Mouse (Mus musculus) natural killer cell, adult 2 months (primary cell): ENCODE results near the gene Upk1a.

Experiments used
- DNase-seq, 2 experiments: peaks; one replicate each; pipeline ENCODE4 v3.0.0; 2022; ENCODE audit warnings: low spot score in 2 of 2

The Upk1a gene

DNA sequence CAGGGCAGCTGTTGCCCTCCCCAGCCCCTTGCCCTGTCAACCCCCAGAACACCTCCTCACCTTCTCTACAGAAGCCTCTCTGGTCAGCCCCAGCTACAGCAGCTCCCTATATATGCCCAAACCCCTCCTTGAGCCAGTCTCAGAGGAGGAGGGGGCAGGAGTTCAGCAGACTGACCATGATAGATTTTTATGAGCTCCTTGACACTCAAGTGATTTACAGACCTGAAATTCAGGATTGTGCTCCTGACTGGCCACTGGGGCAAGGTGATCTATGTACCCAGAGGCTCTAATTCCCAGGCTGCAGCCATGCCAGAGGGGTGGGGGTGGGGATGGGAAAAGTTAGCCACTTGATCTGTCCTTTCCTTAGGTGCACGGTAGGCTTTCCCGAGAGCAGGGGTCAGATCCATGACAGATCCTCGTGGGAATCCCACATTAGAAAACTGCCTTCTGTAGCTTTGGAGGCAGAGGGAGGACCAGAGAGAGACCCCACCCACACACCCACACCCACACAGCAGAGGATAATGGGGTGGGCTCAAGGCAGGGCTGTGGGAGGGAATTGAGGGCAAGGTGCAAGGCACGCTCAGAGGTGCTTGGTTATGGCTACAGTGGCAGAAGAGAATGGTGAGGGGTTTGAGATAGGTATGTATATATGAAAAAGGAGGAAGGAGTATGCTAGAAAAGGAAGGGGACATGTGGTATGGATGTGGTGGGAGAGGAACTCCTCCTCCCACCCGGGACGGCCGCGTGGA is at the start of gene Upk1a:
TSS of gene Upk1a (minus strand) at position 194 of the 749 bp plus-strand sequence.
- DNase-seq: no peak

- DNase-seq: peak; percentile 98
These were observed 37.2 kb upstream of the Upk1a start, which contains the start of gene Rbm42 for GRCm38 (mm10) chr7:30649591-30650540. Gene Rbm42, minus strand, starts transcription at chr7:30650317.

DNA sequence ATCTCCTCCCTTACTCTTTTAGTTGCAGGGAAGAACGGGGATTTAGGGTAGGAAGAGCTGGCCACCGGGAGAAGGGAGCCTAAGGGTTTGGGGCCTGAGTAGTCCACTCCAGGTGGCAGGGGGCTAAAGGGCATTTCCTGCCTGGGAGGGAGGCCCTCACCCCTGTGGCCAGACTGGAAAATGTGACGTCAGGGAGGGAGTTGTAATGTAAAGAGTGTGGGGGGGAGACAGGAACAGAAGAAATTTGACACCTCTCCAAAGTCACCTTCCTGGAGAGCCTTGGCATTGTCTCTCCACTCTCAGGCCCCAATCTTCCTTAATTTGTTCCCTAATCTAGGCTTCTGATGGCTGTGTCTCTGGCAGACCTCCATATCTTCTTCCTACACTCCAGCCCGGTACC is 26.4 kb upstream of the Upk1a start:
- no peak for DNase-seq

GRCm38 (mm10) chr7:30636395-30636794 is 23.7 kb upstream of the Upk1a start:
- DNase-seq: no peak

DNA sequence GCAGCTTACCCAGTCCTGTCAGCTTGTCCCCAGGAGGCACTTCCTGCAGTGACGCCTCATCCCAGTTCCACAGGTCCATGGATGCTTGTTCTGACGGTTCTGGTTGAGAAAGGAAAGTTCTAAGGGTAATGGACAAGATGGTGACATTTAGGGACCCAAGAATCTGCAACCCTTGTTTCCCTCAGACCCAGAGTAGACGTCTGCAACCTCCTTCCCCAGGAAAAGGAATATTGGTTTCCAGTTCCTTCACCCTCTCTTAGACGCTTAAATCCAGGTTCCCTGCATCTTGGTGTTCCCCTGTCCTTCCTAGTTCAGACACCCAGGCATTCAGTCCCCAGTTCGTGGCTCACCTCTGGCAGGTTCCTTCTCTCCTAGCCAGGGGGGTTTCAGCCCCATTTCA is 23.1 kb upstream of the Upk1a start, which contains the start of gene Etv2:
TSS of gene Etv2 (minus strand) at position 101 of the 400 bp plus-strand sequence.
- DNase-seq: no peak

DNA sequence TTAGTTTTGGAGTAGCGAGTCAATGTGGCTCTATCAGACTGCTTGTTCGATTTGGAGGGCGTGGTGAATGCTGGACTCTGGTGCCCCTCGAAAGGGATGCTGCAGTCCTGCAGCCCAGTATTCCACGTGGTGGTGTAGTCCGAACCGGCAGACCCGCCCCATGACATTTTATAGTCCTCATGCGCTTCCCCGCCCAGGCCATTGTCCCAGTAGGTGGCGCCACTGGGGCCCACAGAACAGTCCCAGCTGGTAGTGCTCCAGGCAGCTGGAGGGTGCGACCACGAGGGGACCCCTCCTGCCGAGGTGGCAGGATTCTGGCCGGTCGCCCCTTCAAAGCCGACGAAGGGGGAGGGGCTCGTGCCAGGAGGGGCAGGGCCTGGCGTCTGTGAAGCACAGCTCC is 22.0 kb upstream of the Upk1a start:
- peak; percentile 40 to 69 for DNase-seq

DNA sequence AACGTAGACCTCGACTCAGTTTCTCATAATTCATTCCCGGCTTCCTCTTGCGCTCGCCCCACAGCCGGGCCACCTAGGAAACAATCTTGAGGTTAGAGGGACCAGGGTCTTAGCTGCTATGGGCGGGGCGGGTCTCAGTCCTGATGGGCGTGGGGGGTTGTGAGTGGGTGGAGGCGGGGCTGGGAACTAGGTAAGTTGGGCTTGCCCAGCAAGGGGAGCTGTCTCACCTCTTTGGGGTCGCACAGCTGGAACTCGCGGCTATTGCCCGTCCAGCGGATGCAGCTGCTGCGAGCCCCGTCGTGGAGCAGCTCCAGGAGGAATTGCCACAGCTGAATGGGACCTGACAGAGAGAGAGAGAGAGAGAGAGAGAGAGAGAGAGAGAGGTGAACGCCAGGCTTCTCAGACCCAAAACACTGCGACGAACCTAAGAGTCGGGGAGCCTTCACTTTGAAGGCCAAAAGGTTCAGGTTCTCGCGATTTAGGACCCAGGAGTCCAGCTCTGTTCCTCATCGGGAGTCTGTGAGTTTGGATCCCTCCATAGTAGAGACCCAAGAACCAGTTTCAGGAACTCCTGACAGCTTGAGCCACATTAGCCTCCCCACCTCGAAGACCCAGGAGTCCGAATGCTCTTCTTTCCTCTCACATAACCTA is 21.2 kb upstream of the Upk1a start:
- DNase-seq: no peak

GRCm38 (mm10) chr7:30629013-30629412 is 16.4 kb upstream of the Upk1a start:
- no peak for DNase-seq

DNA sequence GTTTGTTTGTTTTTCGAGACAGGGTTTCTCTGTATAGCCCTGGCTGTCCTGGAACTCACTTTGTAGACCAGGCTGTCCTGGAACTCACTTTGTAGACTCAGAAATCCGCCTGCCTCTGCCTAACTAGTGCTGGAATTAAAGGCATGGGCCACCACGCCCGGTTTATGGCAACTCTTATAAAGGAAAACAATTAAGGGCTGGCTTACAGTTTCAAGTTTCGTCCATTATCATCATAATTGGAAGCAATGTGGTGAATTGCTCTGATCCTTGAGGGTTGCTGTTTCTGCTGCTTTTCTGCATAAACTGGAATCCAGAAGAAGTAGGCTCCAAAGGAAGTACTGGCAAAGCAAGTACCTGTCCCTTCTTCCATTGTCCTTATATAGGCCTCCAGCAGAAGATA is 14.0 kb upstream of the Upk1a start:
- DNase-seq: no peak

DNA sequence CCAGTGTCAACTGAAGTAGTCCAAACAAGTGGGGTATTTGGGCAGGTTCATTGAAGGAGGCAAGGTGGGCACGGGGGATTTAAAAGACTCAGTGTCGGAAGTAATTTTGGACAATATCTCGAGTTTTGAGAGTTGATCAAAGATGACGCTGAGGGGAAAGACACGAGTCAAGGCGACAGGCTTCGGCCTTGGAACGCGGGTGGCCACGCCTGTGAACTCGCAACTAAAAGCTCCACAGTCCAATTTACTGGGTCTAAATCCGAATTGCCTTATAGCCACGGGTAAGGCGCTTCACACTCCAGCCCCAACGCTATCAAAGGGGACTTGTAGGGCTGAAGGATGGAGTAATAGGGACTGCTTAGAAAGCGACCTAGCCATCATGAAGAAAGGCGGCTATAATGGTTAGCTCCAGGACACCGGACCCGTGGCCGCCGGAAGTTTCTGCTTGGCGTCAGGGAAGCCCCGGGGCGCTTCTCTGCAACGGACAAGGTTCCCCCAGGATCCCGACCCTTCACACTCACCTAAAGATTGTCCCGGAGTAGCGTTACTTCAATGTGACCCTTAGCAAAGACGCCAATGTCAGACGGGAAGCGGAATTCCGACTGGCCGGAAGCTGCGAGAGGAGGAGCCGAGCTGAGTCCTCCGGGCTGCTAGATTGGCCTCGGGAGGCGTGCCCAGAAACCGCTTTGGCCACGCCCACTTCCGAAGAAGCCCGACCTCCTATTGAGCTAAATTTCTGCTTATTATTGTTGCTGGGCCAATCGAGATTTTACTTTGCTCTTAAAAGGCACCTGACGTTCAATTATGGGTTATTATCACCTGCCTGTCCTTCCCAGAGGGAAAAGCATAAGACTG is 13.1 kb upstream of the Upk1a start, which contains the start of gene Cox6b1:
TSS of gene Cox6b1 (minus strand) at position 622 of the 855 bp plus-strand sequence.
- peak; percentile 79 to 85 for DNase-seq

GRCm38 (mm10) chr7:30619202-30619601 is 6.6 kb upstream of the Upk1a start:
- peak in 1 of 2 experiments; percentile 41 for DNase-seq

DNA sequence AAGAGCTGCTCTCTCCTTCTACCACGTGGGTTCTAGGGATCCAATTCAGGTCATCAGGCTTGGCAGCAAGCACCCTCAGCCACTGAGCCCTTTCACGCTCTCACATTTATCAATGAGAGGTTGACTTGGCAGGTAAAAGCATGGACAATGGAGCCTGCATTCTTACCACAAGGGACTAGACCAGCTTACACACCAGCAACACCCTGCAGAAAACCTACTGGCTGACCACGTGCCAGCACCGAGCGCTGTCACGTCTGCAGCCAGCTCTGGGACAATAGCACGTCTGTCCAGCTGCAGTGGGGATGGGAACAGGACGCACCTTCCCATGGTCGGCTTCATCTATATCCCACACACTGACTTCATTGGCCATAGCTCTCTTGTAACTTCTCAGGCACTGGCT is 6.0 kb upstream of the Upk1a start:
- DNase-seq: no peak

GRCm38 (mm10) chr7:30615049-30615760 is 2.6 kb upstream of the Upk1a start:
- DNase-seq: no peak

DNA sequence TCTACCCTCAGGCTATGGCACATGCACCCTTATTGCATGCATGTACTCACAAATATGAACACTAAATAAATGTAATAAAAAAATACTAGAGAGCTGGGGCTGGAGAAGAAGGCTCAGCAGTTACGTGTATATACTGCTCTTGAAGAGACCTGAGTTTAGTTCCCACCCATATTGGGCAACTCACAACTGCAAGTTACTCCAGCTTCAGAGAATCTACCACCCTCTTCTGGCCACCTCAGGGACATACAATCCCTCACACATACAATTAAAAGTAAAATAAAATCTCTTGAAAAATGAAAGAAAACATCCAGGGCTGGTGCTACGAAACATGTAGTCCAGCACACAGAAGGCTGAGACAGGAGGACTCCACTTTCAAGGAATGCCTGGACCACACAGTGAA is 1.8 kb upstream of the Upk1a start:
- peak in 1 of 2 experiments; percentile 13 for DNase-seq

DNA sequence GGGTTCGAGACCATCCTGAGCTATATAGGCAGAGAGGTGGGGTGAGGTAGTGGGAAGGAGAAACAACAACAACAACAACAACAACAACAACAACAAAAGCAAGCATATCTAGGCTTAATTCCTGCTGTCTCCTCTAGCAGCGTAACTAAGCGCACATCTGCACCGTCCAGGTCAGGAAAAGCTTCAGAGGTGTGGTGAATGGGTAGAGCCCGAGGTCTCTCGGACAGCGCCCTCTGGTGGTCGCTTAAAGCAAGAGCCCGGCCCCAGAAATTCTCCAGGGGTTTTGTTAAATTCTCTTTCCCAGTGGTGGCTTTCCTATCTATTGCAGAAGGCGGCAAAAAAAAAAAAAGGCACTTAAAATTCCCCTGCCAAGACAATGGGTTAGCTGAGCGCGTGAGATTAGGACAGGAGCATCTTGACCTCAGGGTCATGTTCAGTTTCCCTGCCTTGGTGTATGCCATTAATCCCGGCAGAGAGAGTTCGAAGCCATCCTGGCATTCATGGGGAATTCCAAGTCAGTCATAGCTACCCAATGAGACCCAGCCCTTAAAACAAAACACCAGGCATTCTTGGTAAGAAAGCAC is 974 bp upstream of the Upk1a start:
- peak; percentile 39 to 56 for DNase-seq

- DNase-seq: no peak
These were observed 2.6 kb downstream of the Upk1a start for GRCm38 (mm10) chr7:30610043-30610442.

DNA sequence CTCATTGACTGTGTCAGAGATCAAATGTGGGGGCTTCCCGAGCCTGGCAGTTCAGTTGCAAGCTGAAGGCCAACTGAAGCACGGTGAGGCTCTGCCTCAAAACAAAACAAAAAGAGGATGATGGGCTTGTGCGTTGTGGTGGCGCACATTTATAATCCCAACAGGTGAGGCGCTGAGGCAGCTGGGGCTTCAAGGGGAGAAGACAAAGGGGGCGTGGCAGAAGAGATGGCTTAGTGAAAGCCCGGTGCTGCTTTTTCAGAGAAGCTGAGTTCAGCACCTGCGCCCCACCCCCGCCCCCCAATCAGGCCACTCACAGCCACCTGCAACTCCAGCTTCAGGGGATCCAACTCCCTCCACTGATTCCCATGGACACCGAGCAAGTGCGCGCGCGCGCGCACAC is 4.2 kb downstream of the Upk1a start:
- DNase-seq: no peak

DNA sequence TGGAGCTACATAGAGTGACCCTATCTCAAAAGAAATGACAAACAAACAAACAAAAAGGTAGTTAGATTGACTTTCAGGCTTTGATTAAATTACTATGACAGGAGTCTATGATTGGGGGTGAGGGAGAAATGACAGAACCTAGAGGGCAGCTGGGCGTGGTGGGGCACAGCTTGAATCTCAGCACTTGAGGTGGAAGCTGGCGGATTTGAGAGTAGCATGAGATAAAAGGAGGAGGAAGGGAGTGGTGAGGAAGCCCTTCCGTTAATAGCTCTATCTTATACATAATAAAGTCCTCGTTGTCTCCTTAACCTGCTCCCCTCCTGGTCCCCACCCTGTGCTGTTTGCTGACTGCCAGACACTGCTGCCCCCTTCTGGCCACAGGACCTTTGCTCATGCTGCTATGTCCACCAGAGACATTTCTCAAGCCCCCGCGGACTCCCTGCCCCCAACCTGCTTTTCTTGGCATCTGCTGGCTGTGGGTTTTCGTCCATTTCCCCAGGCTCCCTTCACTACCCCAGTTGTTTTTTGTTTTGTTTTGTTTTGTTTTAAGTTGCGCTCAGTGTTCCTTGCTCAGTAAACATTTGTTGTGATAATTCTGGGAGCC is 4.8 kb downstream of the Upk1a start:
- DNase-seq: peak; percentile 52 to 69

DNA sequence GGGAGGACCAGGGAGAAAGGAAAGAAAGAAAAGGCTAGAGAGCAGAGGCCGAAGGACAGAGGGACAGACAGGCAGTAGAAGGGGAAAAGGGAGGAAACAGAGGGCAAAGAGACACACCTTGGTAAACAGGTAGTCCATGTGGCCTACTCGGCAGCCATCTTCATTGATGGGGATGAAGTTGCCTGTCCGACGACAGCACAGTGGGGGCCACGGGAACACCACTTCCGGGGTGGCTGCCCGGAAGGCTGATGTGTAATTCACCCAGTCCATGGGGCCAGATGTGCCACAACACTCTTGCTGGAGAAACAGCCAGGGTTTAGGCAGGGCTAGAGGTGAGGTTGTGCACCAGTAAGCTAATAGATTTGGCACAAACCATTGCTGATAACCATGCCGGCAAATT is 7.7 kb downstream of the Upk1a start:
- DNase-seq: no peak

GRCm38 (mm10) chr7:30604424-30604823 is 8.2 kb downstream of the Upk1a start:
- no peak for DNase-seq
